Comparison of ENCODE assay signal across 8 mouse cellular contexts in the genomic region with DNA sequence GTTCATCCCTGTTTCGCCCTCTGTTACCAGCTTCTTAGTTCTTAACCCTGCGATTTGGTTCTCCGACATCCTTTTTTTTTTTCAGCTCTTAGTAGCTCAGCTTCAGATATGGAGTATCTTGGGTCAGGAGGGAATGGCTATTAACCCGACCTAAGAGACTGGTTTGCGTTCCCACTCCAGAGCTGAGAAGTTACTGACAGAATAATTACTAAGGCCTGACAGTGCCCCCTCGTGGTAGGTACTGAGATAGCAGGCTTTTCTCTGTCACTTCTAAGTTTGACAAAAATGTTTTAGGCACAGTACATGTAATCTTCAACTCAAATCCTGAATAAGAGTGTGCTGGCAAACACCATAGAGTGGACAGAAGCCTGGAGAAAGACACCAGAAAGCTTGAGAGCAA. TPM values are rescaled to one million over a fixed set of nuclear protein-coding genes. Genes with fewer than 3 reads are reported as not detected.
A peak's percentile ranks its signal among the peaks of the same experiment; 100 is the strongest.
DNase-seq lines count a peak whose midpoint lies in the region; ATAC-seq and TF ChIP-seq lines count a peak whose summit lies in the region.

No protein-coding gene starts in this region.

- intact Hi-C loops in left cerebral cortex, postnatal 36 days (cut with DNase I): loop anchor here (2.0 to 5.0 kb wide), 2 partner anchors 114 to 384 kb away; no protein-coding TSS in a partner anchor

- no peaks in the 10 kb centered on the region for H3K4me1 ChIP-seq in midbrain, embryonic 14.5 days (ENCODE audit: control insufficient read depth, insufficient read depth, low read length)
- H3K4me1 ChIP-seq in midbrain, embryonic 15.5 days: no peaks in the 10 kb centered on the region
- no peaks in the 10 kb centered on the region for H3K4me1 ChIP-seq in cerebellum, adult 2 months (ENCODE audit: control insufficient read depth, insufficient read depth, low read length)
- no peaks in the 10 kb centered on the region for H3K4me1 ChIP-seq in intestine, postnatal 0 days (replicated peaks; ENCODE audit: control insufficient read depth, insufficient read depth, low read length)
- H3K4me1 ChIP-seq in neural tube, embryonic 12.5 days: no peaks in the 10 kb centered on the region
- H3K4me1 ChIP-seq in thymus, adult 2 months (replicated peaks; ENCODE audit: control insufficient read depth, insufficient read depth, low read length): no peaks in the 10 kb centered on the region

- no peak overlapping the region for H3K9ac ChIP-seq in midbrain, embryonic 14.5 days (replicated peaks; ENCODE audit: low read length)
- no peak overlapping the region for H3K9ac ChIP-seq in midbrain, embryonic 15.5 days
- no peak overlapping the region for H3K9ac ChIP-seq in intestine, postnatal 0 days (ENCODE audit: low read depth, low read length)
- H3K9ac ChIP-seq in neural tube, embryonic 12.5 days: no peak overlapping the region

- peak; percentile 87 for DNase-seq in midbrain, embryonic 14.5 days
- DNase-seq in cerebellum, adult 2 months: peak; percentile 44 to 64
- peak; percentile 45 to 67 for DNase-seq in left cerebral cortex, postnatal 36 days (ENCODE audit: low spot score in 2 of 2)
- DNase-seq in thymus, adult 2 months: peak; percentile 73

- no peak overlapping the region for H3K4me2 ChIP-seq in midbrain, embryonic 14.5 days (ENCODE audit: low read length)
- no peak overlapping the region for H3K4me2 ChIP-seq in midbrain, embryonic 15.5 days
- H3K4me2 ChIP-seq in intestine, postnatal 0 days (replicated peaks; ENCODE audit: low read depth): no peak overlapping the region
- no peak overlapping the region for H3K4me2 ChIP-seq in neural tube, embryonic 12.5 days (replicated peaks)

- H3K27ac ChIP-seq in midbrain, embryonic 14.5 days (replicated peaks; ENCODE audit: low read depth, low read length): no peak overlapping the region
- no peak overlapping the region for H3K27ac ChIP-seq in midbrain, embryonic 15.5 days
- H3K27ac ChIP-seq in cerebellum, adult 2 months (ENCODE audit: insufficient read depth, low read length): no peak overlapping the region
- no peak overlapping the region for H3K27ac ChIP-seq in intestine, postnatal 0 days (ENCODE audit: low read depth, low read length)
- no peak overlapping the region for H3K27ac ChIP-seq in neural tube, embryonic 12.5 days
- no peak overlapping the region for H3K27ac ChIP-seq in thymus, adult 2 months (ENCODE audit: control insufficient read depth, insufficient read depth, low read length)

- 29% methylated on average over 6 of the region's 6 CpGs for WGBS in midbrain, embryonic 14.5 days
- WGBS in midbrain, embryonic 15.5 days: 24% methylated on average over 6 of the region's 6 CpGs
- WGBS in cerebellum, adult 2 months: 29% methylated on average over 6 of the region's 6 CpGs
- 26% methylated on average over 6 of the region's 6 CpGs for WGBS in intestine, postnatal 0 days
- WGBS in neural tube, embryonic 12.5 days: 26% methylated on average over 6 of the region's 6 CpGs
- WGBS in thymus, adult 2 months: 33% methylated on average over 6 of the region's 6 CpGs

- H3K4me3 ChIP-seq in midbrain, embryonic 14.5 days (replicated peaks; ENCODE audit: low read depth, low read length): no peak overlapping the region
- H3K4me3 ChIP-seq in midbrain, embryonic 15.5 days: no peak overlapping the region
- no peak overlapping the region for H3K4me3 ChIP-seq in cerebellum, adult 2 months (replicated peaks; ENCODE audit: insufficient read depth, low read depth, low read length)
- no peak overlapping the region for H3K4me3 ChIP-seq in intestine, postnatal 0 days (ENCODE audit: low read depth, low read length)
- H3K4me3 ChIP-seq in neural tube, embryonic 12.5 days: no peak overlapping the region
- H3K4me3 ChIP-seq in thymus, adult 2 months (ENCODE audit: control insufficient read depth, insufficient read depth, low read length): no peak overlapping the region

- H3K9me3 ChIP-seq in midbrain, embryonic 14.5 days (ENCODE audit: control insufficient read depth, low read length): no peaks in the 10 kb centered on the region
- no peaks in the 10 kb centered on the region for H3K9me3 ChIP-seq in midbrain, embryonic 15.5 days
- no peaks in the 10 kb centered on the region for H3K9me3 ChIP-seq in intestine, postnatal 0 days (ENCODE audit: control insufficient read depth)
- H3K9me3 ChIP-seq in neural tube, embryonic 12.5 days: no peaks in the 10 kb centered on the region

- no peaks in the 10 kb centered on the region for H3K36me3 ChIP-seq in midbrain, embryonic 14.5 days (ENCODE audit: control insufficient read depth, insufficient read depth, low read length)
- no peaks in the 10 kb centered on the region for H3K36me3 ChIP-seq in midbrain, embryonic 15.5 days (replicated peaks)
- peaks cover 12% of the 10 kb centered on the region; the same call in 1 of the 2 replicates for H3K36me3 ChIP-seq in intestine, postnatal 0 days (ENCODE audit: control insufficient read depth, insufficient read depth)
- H3K36me3 ChIP-seq in neural tube, embryonic 12.5 days: no peaks in the 10 kb centered on the region
- H3K36me3 ChIP-seq in thymus, adult 2 months (ENCODE audit: control insufficient read depth, insufficient read depth, low read length): peaks cover 3% of the 10 kb centered on the region; the same call in 1 of the 2 replicates

- TF ChIP-seq POLR2A in cerebellum, adult 2 months (IDR thresholded peaks at IDR 0.05; ENCODE audit: borderline replicate concordance, insufficient read depth, low read length): no peak
- TF ChIP-seq POLR2A in thymus, adult 2 months (IDR thresholded peaks at IDR 0.05; ENCODE audit: control insufficient read depth, extremely low read depth, insufficient read depth, low read length, poor library complexity): no peak

- peak; percentile 63; the same call in 1 of the 2 replicates for TF ChIP-seq CTCF in cerebellum, adult 2 months (IDR thresholded peaks at IDR 0.05; ENCODE audit: borderline replicate concordance, insufficient read depth, low read depth, low read length)
- TF ChIP-seq CTCF in intestine, postnatal 0 days (IDR thresholded peaks at IDR 0.05; ENCODE audit: low read depth): peak; percentile 88
- TF ChIP-seq CTCF in thymus, adult 2 months (IDR thresholded peaks at IDR 0.05; ENCODE audit: borderline replicate concordance, control insufficient read depth, extremely low read depth, insufficient read depth, low read length, poor library complexity): no peak

- H3K27me3 ChIP-seq in midbrain, embryonic 14.5 days (ENCODE audit: control insufficient read depth, insufficient read depth, low read length): no peaks in the 10 kb centered on the region
- H3K27me3 ChIP-seq in midbrain, embryonic 15.5 days (replicated peaks): no peaks in the 10 kb centered on the region
- H3K27me3 ChIP-seq in cerebellum, adult 2 months (ENCODE audit: control insufficient read depth, insufficient read depth, low read length): no peaks in the 10 kb centered on the region
- no peaks in the 10 kb centered on the region for H3K27me3 ChIP-seq in intestine, postnatal 0 days (replicated peaks; ENCODE audit: control insufficient read depth, insufficient read depth, low read length)
- H3K27me3 ChIP-seq in neural tube, embryonic 12.5 days (replicated peaks): no peaks in the 10 kb centered on the region
- H3K27me3 ChIP-seq in thymus, adult 2 months (ENCODE audit: control insufficient read depth, insufficient read depth, low read length): no peaks in the 10 kb centered on the region

- ATAC-seq in midbrain, embryonic 14.5 days (ENCODE audit: low FRiP score, low TSS enrichment): no peak; the same call in 1 of the 2 replicates
- ATAC-seq in midbrain, embryonic 15.5 days (replicated peaks): no peak
- ATAC-seq in frontal cortex, adult (ENCODE audit: low TSS enrichment): peak; percentile 62
- ATAC-seq in intestine, postnatal 0 days: no peak
- peak; percentile 29; the same call in 1 of the 2 replicates for ATAC-seq in neural tube, embryonic 12.5 days (ENCODE audit: low FRiP score, low read depth)

RNA-seq across cellular contexts. Expression of a gene that starts 27.4 kb away (rescaled TPM):
- polyA plus RNA-seq in midbrain, embryonic 14.5 days (2014; fragmentation: Nextera tagmentation; extraction: Ambion mirVana): 0.22 TPM in 1 of 2 replicates, not detected in the other
- polyA plus RNA-seq in midbrain, embryonic 15.5 days (2015; fragmentation: Nextera tagmentation; extraction: Ambion mirVana): 0.10 and 0.29 TPM in 2 replicates
- 0.16 TPM in 1 of 2 replicates, not detected in the other for polyA plus RNA-seq in cerebellum, adult 2 months (2012; rRNA removed)
- polyA plus RNA-seq in intestine, postnatal 0 days (2015; fragmentation: Nextera tagmentation; extraction: Ambion mirVana): not detected in 2 replicates
- under 1 TPM; 0.32 to 0.57 TPM for total RNA-seq in left cerebral cortex, postnatal 36 days (2021)
- 0.17 and 0.18 TPM in 2 replicates for polyA plus RNA-seq in neural tube, embryonic 12.5 days (2016; fragmentation: Nextera tagmentation; extraction: Ambion mirVana)
- polyA plus RNA-seq in thymus, adult 2 months (2012; rRNA removed): 0.12 TPM in 1 of 2 replicates, not detected in the other

RNA-seq across cellular contexts. Expression of a gene that starts 43.5 kb away (rescaled TPM):
- polyA plus RNA-seq in midbrain, embryonic 14.5 days (2014; fragmentation: Nextera tagmentation; extraction: Ambion mirVana): 1.3 and 1.4 TPM in 2 replicates
- 2.1 and 2.2 TPM in 2 replicates for polyA plus RNA-seq in midbrain, embryonic 15.5 days (2015; fragmentation: Nextera tagmentation; extraction: Ambion mirVana)
- polyA plus RNA-seq in cerebellum, adult 2 months (2012; rRNA removed): 2.9 and 4.2 TPM in 2 replicates
- 3.7 and 3.9 TPM in 2 replicates for polyA plus RNA-seq in intestine, postnatal 0 days (2015; fragmentation: Nextera tagmentation; extraction: Ambion mirVana)
- 1 to 10 TPM; 5.8 to 6.2 TPM for total RNA-seq in left cerebral cortex, postnatal 36 days (2021)
- 2.4 and 2.6 TPM in 2 replicates for polyA plus RNA-seq in neural tube, embryonic 12.5 days (2016; fragmentation: Nextera tagmentation; extraction: Ambion mirVana)
- polyA plus RNA-seq in thymus, adult 2 months (2012; rRNA removed): 6.5 and 8.8 TPM in 2 replicates

Comparison
In these comparisons a context has a peak if more than half of its experiments do, and no peak if none do; other contexts are left out.
1. ATAC-seq: peak in frontal cortex, adult (single experiment) and neural tube, embryonic 12.5 days (single experiment); none in midbrain, embryonic 14.5 days (single experiment), midbrain, embryonic 15.5 days (single experiment) and intestine, postnatal 0 days (single experiment).
2. Peak in every context shown above with its lines, with median percentiles within 50 percentile points of each other: DNase-seq.